Mouse (Mus musculus): Measurements from ENCODE around the gene Gm17428.

Gm17428 gene

GRCm38 (mm10) chr14:55011116-55011515, 34.4 kb downstream of the Gm17428 start:
- no peak for DNase-seq (ENCODE audit: low spot score)

- DNase-seq (ENCODE audit: low spot score), result no peak
These were observed 37.9 kb downstream of the Gm17428 start for GRCm38 (mm10) chr14:55014591-55014990.

- DNase-seq (ENCODE audit: low spot score), result peak; percentile 93
These were observed 38.4 kb downstream of the Gm17428 start, which contains the start of gene Ngdn for GRCm38 (mm10) chr14:55014991-55015766. Ngdn (plus strand) TSS chr14:55015454.

GRCm38 (mm10) chr14:55015767-55016111, 39.0 kb downstream of the Gm17428 start:
- no peak for DNase-seq (ENCODE audit: low spot score)

- no peak for DNase-seq (ENCODE audit: low spot score)
These were observed 40.1 kb downstream of the Gm17428 start for GRCm38 (mm10) chr14:55016876-55017275.

- no peak for DNase-seq (ENCODE audit: low spot score)
These were observed 43.7 kb downstream of the Gm17428 start for GRCm38 (mm10) chr14:55020394-55020793.

GRCm38 (mm10) chr14:55023011-55023410, 46.3 kb downstream of the Gm17428 start:
- no peak for DNase-seq (ENCODE audit: low spot score)

GRCm38 (mm10) chr14:55024236-55024635, 47.5 kb downstream of the Gm17428 start:
- peak; percentile 50 for DNase-seq (ENCODE audit: low spot score)

- no peak for DNase-seq (ENCODE audit: low spot score)
These were observed 48.8 kb downstream of the Gm17428 start for GRCm38 (mm10) chr14:55025527-55025926.

Measured in urinary bladder, postnatal 25 days (tissue).